Mouse (Mus musculus) cerebellum, postnatal 36 days (tissue): ENCODE data around the gene Dcdc2a.

Experiments
- DNase-seq, 2 experiments: peaks; one replicate each; pipeline ENCODE4 v3.0.0; 2021 to 2022; ENCODE audit warnings: mixed read lengths in 2 of 2

Dcdc2a gene

DNA sequence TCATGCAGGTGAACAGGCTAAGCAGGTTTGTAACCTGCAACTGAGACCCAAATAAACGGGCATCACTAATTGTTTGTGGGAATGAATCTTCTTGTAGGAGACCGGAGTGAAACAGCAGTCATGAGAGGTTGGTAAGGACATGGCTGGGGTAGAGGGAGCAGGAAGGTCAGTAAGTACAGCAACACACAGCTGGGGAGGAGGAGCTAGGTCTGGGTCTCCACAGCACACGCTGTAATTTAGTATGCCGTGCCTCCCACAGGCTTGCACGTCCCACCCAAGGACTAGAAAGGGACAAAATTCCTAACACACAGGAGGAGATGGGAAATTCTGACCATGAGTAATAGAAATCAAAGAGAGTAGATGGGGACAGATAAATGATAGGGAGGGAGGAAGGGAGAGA, 42.8 kb downstream of the Dcdc2a start:
- no peak for DNase-seq

DNA sequence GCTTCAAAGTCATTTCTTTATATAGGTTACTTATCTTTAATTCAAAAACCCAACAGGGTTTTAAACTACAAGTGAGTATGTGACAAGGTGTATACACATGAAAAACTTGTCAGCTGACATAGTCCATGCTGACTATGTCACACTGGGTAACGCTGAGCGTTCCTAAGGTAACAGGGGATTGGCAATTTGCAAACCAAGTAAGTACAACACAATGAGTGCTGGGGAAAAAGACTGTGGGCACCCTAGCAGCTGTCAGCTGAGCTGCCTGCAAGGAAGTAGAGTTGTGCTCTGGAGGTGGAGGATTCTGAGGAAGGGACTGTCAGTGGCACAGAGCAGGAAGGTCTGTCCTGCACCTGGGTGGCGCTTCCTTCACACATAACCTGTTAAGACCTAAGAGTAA, 43.7 kb downstream of the Dcdc2a start:
- no peak for DNase-seq

DNA sequence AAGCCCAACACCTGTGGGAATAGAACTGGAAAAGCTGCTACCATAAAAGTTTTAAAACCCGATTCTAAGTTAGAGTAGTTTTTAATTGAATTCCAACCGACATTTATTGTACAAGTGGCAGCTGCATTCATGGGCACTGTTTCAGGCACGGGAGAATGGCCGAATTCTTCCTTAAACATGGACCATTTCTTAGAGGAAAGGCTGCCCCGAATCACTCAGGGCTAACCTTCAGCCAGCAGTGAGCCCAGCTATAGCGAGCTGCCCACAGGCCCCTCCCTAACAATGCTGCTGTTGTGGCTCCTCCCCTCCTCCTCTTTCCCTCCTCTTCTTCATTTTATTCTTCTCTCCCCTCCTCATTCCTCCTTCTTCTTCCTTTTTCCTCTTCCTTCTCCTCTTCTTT, 44.8 kb downstream of the Dcdc2a start:
- no peak for DNase-seq

DNA sequence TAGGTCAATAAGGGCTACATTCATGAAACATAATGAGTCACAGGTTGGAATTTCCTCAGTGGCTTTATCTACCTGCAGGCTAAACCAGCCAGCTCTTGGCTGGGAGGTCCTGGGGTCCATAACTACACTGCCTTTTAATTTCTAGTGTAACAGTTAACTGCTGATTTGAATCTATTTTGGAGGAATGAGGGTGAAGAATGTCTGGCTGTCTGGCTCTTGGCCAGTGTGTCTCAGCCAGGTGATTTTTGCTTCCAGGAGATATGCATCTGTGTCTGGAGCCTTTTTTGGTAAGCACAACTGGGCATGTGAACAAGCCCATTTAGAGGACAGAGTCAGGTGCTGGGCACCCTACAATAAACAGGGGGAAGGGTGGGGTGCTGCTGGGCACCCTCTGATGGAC, 49.9 kb downstream of the Dcdc2a start:
- DNase-seq: no peak

DNA sequence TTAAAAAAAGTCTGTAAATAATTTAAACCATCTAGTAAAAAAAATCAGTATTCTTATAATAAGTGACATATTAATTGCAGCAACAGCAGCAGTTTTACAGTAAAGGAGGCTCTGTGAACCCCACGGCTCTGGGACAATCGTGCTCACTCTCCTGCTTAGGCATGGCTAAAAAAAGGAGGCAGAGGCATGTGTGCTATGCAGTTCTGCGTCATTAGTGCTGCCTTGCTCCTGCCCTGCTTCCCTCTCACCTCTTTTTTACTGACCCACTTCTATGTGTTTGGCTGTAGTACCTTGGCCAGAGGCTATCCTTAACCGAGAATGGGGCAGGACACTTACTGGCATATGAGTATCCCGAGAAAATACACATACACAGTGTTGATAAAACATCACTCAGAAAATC, 50.9 kb downstream of the Dcdc2a start:
- DNase-seq: no peak

DNA sequence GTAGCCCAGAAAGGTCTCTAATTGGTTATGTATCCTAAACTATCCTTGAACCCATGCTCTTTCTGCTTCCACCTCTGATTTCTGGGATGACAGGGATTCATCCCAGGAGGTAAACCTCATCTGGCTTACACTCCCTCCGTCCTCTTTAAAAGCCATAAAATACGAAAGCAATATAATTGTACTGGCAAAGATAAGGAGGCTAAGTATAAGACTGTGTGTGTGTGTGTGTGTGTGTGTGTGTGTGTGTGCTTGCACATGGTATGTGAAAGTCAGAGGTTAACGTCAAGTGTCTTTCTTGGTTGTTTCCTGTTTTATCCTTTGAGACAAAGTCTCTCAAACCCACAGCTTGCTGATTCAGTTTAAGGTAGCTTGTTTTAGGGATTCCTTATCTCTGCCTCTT, 52.5 kb downstream of the Dcdc2a start:
- no peak for DNase-seq

DNA sequence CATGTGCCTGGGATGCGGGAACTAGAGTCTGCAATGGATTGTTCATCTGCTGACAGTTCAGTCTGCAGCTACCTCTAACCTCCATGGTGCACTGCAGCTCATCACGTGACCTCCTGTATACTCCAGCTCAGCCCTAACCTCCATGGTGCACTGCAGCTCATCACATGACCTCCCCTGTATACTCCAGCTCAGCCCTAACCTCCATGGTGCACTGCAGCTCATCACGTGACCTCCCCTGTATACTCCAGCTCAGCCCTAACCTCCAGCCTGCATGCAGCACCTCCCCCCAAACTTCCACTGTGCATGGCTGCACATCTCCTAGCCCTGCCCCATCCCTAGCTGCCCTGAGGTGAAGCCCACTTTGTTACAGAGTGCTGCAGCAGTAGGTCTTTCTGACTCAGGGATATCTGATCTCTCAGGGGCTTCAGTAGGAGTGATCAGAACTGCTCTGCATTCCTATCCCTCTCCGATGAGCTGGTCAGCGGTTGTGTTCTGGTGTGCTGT, 54.8 kb downstream of the Dcdc2a start:
- no peak for DNase-seq

DNA sequence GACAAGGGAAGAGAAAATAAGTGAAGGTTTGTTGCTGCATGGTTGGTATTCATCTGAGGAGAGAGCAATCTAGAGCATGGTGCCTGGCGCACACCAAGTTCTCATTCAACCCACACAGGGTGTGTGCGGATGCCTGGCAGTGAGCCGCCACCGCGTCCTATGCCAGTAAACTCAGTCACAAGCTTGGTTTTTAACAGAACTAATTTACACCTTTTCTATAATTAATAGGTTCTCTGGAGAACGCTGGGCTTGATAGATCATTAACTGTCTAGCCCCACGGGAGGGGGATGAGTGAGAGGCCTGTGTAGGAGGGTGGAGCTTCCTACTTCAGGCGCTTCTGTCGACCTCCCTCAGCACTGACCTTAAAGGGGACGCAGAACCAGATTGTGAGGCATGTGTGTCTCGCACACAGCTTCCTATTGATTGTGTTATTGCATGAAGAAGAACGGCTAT, 59.7 kb downstream of the Dcdc2a start:
- DNase-seq: peak; percentile 23 to 36

DNA sequence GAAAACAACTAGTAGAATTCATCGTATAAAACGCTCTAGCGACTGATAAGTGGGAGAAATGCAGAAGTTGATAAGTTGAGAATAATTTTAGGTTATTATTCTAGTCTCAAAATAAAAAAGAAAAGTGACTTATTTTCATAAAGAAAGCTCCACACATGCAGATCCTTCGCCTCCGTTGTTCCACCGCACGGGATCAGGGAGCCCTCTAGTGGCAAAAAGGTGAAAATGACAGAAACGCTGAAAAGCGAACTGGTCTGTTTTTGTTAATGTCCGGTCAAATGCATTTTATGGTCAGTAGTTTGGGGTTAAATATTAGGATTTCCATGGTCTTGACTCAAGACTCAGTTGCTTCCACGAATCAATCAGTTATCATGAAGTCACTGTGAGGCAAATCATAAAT, 60.2 kb downstream of the Dcdc2a start:
- DNase-seq: peak; percentile 38 to 47

DNA sequence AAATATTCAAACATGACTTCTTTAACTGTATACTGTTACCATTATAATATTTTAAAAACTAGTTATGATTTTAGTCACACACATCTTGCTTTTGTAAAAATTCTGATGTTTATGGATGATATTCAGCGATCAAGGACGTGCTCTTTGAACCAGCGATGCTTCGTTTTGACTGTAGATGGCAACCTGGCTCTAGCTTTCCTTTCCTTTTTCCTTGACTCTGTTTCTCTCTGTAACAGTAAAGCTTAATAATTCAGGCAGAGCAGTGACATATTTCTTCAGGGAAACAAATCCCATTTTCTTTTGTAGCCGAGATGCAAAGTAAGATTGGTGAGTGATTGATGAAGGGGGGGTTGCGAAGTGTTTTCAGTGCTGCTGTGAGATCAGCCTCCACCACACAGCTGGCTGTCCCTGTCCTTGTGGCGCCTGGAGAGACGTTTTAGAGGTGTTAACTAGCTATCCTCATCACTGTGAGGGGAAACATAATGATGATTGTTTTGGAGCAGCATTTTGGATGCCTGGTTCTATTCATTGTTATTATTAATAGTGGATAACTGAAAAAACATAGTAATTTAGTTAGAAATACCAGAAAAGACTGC, 67.0 kb downstream of the Dcdc2a start:
- DNase-seq: no peak

DNA sequence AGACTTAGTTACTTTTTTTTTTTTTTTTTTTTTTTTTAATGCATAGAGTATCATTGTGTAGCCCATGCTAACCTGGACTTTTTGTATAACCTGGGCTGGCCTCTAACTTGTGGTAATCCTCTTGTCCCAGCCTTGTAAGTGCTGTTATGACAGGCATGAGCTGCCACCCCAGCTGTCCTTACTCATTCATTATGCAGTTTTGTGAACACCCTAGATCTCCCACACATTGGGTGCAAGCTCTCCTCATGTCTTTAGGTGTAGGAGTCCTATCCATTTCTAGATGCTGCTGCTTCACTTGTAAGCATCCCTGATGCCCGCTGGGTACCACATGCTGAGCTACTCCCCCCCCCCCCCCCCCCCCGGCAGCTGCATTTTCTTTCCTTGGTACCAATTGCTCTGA, 71.4 kb downstream of the Dcdc2a start:
- no peak for DNase-seq

DNA sequence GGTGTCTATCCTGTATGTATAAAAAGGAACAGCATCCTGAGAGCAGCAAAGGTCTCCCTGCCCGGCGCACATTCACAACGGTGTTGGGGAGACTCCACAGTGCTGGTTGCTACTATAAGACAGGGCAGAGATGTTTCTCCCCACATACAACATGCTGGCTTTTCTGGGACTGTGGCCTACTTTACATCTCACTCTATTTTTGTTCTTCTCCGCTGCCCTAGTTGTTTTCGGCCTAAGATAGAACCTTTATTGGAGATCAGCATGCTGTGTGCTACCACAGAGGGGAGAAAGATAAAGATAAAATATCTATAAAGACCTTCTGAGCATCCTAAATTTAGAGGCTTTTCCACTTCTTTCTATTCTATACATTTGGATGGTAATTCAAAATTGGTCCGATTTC, 72.0 kb downstream of the Dcdc2a start:
- DNase-seq: no peak

DNA sequence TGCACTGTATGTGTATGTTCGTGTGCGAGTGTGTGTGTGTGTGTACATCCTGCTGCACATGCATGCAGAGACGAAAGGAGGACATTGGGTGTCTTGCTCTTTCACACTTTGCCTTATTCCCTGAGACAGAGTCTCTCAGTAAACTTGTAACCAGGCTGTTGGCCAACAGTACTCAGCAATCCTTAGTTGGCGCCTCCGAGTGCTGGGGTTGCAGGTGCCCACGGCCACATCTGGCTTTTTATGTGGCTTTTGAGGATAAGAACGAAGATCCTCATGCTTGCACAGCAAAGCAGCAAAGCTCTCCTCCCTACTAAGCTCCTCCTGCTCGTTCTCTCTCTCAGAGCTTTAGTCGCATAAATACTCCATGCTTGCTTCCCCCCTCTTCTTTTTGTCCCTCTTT, 73.0 kb downstream of the Dcdc2a start:
- DNase-seq: no peak

DNA sequence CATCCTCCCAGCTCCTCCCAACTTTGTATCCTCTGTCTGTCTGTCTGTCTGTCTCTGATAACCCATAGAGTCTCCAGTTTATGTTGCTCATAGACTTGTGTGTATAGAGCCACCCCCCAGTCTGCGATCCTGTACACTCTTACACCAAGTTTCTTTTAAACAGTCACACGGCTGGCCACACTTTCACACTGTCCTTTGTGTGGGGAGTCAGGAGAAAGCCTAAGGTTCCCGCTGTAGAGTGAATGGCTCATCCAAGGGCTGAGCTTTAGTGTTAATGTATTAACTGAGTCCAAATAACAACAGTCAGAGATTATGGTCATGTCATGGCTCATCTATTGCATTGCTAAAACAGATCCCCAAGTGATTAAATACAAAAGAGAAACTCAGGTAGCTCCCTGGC, 87.3 kb downstream of the Dcdc2a start:
- no peak for DNase-seq

DNA sequence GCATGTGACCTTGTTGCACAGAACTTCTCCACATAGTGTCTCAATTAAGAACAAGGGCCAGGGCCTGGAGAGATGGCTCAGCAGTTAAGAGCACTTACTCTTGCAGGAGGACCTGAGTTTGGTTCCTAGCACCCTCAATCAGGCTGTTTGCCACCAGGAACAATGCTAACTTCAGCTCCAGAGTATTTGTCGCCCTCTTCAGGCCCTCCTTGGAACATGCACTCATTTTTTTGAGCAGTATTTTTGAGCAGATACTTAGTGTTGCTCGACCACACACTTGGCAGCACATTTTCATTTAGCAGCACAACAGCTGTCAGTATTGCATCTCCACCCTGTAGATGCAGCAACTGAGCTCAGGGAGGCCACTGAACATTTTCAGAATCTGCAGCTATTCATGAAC, 88.3 kb downstream of the Dcdc2a start:
- no peak for DNase-seq

DNA sequence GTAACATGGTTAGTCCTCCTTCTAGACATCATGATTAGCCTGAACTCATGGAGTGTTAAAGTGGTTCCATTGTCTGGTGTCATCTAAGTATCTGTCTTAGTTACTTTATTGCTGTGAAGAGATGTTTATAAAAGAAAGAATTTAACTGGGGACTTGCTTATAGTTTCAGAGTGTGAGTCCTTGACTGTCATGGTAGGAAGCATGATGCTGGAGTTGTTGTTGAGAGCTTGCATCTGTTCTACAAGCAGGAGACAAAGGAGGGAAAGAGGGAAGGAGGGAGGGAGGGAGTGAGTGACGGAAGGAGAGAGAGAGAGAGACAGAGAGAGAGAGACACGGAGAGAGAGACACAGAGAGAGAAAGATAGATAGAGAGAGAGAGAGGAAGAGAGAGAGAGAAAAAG, 90.4 kb downstream of the Dcdc2a start:
- DNase-seq: no peak

DNA sequence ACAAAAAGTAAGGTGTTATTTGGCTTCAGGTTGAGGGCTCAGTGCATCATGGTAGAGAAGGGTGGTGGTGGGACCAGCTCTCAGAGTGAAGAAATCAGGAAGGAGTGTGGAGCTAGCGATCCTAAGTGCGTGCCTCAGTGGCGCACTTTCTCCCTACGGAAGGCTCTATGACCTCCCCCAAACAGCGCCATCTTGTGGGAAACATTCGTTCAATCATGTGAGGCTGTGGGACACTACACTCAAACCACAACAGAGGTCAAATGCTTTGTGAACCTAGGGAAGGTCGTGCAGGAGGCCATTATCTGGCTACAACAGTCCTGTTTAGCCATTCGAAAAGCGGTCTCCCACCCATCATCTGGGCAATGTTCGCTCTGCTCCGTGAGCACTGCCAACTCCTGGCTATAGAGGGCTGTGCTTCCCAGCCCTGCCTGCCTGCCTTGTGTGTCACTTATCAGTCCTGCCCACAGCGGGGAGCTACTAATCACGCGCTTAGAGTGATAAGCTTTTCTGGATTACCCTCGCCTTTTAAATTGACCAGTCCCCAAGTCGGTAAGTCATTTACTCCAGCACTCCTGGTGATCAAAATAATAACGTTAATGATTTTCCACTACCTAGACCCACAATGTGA, 94.5 kb downstream of the Dcdc2a start:
- DNase-seq: no peak

DNA sequence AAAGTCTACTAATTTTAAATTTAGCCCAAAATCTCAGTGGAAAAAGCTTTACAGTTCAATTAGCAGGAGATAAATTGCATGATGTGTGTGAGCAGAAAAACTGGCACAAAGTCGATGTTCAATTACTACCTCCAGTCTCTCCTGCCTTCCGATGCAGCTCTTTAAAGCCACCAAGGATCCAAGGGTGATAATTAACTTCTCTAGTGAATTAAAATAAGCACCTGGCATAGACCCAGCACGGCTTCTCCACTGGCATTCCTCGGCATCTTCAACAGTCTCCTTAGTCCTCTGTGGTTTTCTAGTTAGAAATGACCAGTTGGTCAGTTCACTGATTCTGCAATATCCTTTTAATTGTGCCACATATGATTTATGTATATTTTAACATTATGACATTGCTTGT, 95.1 kb downstream of the Dcdc2a start:
- DNase-seq: no peak

DNA sequence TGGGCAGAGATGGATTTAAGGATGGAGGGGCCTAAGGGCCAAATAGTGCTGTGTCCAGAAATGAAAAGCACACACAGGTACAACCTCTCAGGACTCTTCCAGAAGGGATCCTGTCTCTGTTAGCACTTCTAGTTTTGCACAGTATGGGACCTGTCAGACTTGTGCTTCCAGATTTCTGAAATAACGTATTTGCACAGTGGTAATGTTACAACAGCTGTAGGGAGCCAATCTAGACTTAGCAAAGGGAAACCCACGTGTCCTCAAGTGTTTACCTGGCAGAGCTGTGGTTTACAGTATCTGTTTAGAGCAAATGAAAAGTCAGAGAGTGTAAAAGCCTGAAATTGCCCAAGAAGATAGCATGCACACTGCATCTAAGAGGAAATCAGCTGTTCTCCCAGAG, 104.1 kb downstream of the Dcdc2a start:
- DNase-seq: no peak

DNA sequence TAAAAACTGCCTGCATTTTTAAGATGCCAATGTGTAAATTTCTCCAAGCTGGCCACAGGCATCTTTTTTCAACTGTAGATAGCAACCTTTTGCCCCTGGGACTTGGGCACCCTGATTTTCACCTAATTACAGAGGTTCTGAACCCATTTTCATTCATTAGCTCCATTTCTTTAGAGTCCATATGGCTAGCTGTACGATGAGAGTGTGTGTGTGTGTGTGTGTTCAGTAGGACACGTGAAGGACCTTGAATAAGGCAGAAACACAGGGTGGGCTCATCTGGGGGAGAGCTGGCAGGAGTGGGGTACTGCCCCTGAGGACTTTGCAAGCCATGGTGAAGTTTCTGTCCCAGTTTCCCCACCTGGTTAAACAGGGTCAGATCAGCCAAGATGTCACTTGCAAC, 105.0 kb downstream of the Dcdc2a start:
- no peak for DNase-seq

DNA sequence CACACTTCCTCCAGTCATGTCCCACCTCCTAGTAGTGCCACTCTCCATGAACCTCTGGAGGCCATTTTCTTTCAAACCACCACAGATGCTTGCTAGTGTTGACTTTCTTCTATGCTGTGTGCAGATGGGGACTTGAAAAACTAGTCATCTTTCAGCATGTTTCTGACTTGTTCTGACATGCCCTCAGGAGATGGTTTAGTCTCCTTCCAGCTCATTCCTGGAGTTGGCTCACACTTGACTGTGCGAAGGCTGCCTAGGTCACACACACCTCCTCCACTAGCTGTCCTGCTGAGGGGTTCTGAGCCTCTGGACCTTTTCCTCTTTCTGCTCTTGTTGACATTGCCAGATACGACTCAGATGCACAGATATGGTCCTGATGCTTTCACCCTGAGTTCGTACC, 106.8 kb downstream of the Dcdc2a start:
- no peak for DNase-seq

DNA sequence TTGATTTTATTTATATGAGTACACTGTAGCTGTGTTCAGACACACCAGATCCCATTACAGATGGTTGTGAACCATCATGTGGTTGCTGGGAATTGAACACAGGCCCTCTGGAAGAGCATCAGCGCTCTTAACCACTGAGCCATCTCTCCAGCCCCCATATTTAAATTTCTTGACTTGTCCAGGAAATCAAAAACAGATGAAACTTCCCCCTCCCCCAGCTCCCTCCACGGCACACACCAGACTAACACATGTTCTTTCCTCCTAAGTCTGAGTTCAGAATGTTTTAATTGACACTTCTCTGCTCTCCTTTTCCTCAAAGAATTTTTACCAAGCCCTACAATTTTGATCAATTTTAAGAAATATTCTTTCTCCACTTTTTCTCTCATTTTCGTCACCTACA, 113.1 kb downstream of the Dcdc2a start:
- no peak for DNase-seq

DNA sequence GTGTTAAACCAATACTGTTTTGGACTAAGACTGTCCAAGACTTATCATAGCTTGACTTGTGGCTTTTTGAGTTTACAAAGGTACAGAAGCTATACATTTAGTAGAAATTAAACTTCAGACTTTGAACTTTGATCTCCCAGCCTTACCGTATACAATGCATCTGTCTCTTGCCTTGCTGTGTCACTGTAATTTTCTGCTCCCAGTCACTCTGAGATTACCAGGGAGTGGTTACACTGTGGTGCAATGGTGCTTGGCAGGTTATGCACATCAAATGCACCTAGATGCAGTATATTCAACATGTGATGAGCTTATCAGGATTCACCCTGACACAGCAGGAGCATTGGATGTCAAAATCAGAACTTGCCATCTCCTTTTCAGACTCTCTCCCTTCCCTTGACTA, 122.0 kb downstream of the Dcdc2a start:
- no peak for DNase-seq

DNA sequence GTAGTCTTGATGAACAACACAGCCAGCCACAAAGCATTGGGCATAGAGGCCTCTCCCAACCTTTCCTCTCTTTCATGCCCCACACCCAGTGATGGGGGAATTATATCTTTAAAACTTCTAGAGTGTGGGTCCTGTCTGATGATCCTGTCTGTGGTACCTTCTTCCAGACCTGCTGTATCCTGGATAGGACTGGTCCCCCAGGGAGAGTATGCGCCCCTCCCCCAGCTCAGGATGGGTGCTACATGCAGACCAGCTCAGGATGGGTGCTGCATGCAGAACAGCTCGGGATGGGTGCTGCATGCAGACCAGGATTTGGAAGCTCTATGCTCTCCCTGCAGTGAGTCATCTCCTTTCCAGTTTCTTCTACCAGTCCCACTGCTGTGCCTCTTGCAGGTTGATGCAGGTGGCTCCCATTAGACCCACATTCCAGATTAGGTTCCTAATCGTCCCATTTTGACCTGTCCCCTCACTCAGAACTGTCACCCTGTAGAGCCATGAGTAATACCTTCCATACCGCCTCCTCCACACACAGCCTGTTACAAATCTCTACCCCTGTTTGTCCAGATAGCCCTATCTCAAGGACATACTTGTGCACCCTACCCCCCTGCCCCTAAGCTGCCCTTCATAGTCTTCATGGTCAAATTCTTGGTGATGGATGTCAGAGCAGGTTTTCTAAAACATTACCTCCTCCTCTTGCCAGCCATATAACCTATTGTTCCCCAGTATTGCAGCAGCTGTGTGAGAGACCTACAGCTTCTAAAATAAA, 122.6 kb downstream of the Dcdc2a start:
- no peak for DNase-seq
